Comparison of ENCODE assay signal across 8 mouse cellular contexts in the genomic region with DNA sequence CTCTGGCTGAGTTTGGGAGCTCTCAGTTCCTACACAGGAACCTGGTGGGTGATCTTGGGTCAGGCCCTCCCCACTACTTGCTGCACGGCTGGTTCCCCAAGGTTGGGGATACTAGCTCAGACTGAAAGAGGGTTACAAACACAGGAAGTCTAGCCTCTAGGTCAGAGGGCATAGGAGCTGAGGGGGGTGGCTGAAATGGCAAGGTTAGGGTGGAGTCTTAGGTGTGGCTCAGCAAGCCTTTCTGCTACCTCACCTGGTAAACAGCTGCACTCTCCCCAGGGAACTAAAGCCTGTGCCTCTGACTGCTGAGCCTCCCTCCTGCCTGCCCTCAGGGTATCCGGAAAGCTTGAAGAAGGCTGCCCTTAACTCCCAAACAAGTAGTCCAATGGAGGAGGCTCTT. TPM values are rescaled to one million over a fixed set of nuclear protein-coding genes. Genes with fewer than 3 reads are reported as not detected.
DNase-seq lines count a peak whose midpoint lies in the region; ATAC-seq lines count a peak whose summit lies in the region.

No protein-coding gene starts in this region.

- H3K4me3 ChIP-seq in embryonic facial prominence, embryonic 11.5 days (ENCODE audit: low read depth, low read length), result 0 out of 2 replicates have a peak overlapping the region, but pooled peaks have one; percentile 8
- H3K4me3 ChIP-seq in hindbrain, embryonic 14.5 days (replicated peaks; ENCODE audit: low read length), result peak overlapping the region; percentile 77

- no peaks in the 10 kb centered on the region for H3K36me3 ChIP-seq in embryonic facial prominence, embryonic 11.5 days (replicated peaks; ENCODE audit: control insufficient read depth, insufficient read depth, low read depth, low read length)
- peaks cover 14% of the 10 kb centered on the region for H3K36me3 ChIP-seq in hindbrain, embryonic 14.5 days (replicated peaks; ENCODE audit: control insufficient read depth, insufficient read depth)

- no peak overlapping the region for H3K27ac ChIP-seq in embryonic facial prominence, embryonic 11.5 days (replicated peaks; ENCODE audit: low read depth, low read length)
- H3K27ac ChIP-seq in hindbrain, embryonic 14.5 days, result no peak overlapping the region; the same call in 1 of the 2 replicates

- DNase-seq in adrenal gland, adult 2 months, result peak; percentile 18
- DNase-seq in adrenal gland, postnatal 4 days (ENCODE audit: low spot score in 2 of 2), result no peak
- DNase-seq in embryonic facial prominence, embryonic 11.5 days (ENCODE audit: low spot score), result peak; percentile 33
- no peak for DNase-seq in hindbrain, embryonic 14.5 days (ENCODE audit: low spot score)
- peak; percentile 59 to 62 for DNase-seq in lung, adult 18-20 months
- DNase-seq in skeletal muscle tissue, adult 2 months (ENCODE audit: low read depth, low spot score), result peak; percentile 10
- no peak for DNase-seq in right cerebral cortex, adult 18-20 months

- H3K4me2 ChIP-seq in embryonic facial prominence, embryonic 11.5 days (ENCODE audit: low read depth, low read length), result peak overlapping the region; percentile 29; the same call in 1 of the 2 replicates
- H3K4me2 ChIP-seq in hindbrain, embryonic 14.5 days (replicated peaks), result peak overlapping the region; percentile 76

- H3K27me3 ChIP-seq in embryonic facial prominence, embryonic 11.5 days (ENCODE audit: control insufficient read depth, insufficient read depth, low read length), result no peaks in the 10 kb centered on the region
- H3K27me3 ChIP-seq in hindbrain, embryonic 14.5 days (ENCODE audit: control insufficient read depth, insufficient read depth, low read length), result no peaks in the 10 kb centered on the region

- no peak for ATAC-seq in embryonic facial prominence, embryonic 11.5 days (replicated peaks; ENCODE audit: insufficient number of reproducible peaks, low FRiP score, low TSS enrichment, low read depth)
- no peak for ATAC-seq in hindbrain, embryonic 14.5 days (ENCODE audit: low FRiP score)
- ATAC-seq in inflammation-experienced regulatory T-cells, adult 6 months, result no peak

- no peaks in the 10 kb centered on the region for H3K9me3 ChIP-seq in embryonic facial prominence, embryonic 11.5 days (replicated peaks; ENCODE audit: control insufficient read depth, low read length)
- H3K9me3 ChIP-seq in hindbrain, embryonic 14.5 days (ENCODE audit: control insufficient read depth, low read length), result no peaks in the 10 kb centered on the region

- WGBS in embryonic facial prominence, embryonic 11.5 days, result 36% methylated on average over 2 of the region's 2 CpGs
- 78% methylated on average over 2 of the region's 2 CpGs for WGBS in hindbrain, embryonic 14.5 days

- H3K4me1 ChIP-seq in embryonic facial prominence, embryonic 11.5 days (ENCODE audit: control insufficient read depth, insufficient read depth, low read length), result peaks cover 5% of the 10 kb centered on the region; the same call in 1 of the 2 replicates
- peaks cover 9% of the 10 kb centered on the region for H3K4me1 ChIP-seq in hindbrain, embryonic 14.5 days (replicated peaks; ENCODE audit: control insufficient read depth, insufficient read depth, low read length)

- peak overlapping the region; percentile 18; the same call in 1 of the 2 replicates for H3K9ac ChIP-seq in embryonic facial prominence, embryonic 11.5 days (replicated peaks; ENCODE audit: low read length)
- H3K9ac ChIP-seq in hindbrain, embryonic 14.5 days, result peak overlapping the region; percentile 39

RNA-seq across cellular contexts. Expression of a gene that starts 1.6 kb away (rescaled TPM):
- 10 to 100 TPM; 91.1 to 91.9 TPM for total RNA-seq in adrenal gland, adult 2 months (2021)
- polyA plus RNA-seq in adrenal gland, adult 2 months (2012; rRNA removed), result 160 and 197 TPM in 2 replicates
- 10 to 100 TPM; 91.2 to 93.3 TPM for total RNA-seq in adrenal gland, postnatal 4 days (2021)
- polyA plus RNA-seq in embryonic facial prominence, embryonic 11.5 days (2014; fragmentation: Nextera tagmentation; extraction: Ambion mirVana), result 443 and 483 TPM in 2 replicates
- 382 and 446 TPM in 2 replicates for polyA plus RNA-seq in hindbrain, embryonic 14.5 days (2014; fragmentation: Nextera tagmentation; extraction: Ambion mirVana)
- polyA plus RNA-seq in inflammation-experienced regulatory T-cells, adult 6 months (2017; shearing (Covaris generic)), result 100 to 1,000 TPM; 128 to 152 (median 146) TPM

RNA-seq across cellular contexts. Expression of a gene that starts 13.9 kb away (rescaled TPM):
- under 1 TPM in 1 of 2 experiments, not detected in 1; 0.07 TPM for total RNA-seq in adrenal gland, adult 2 months (2021)
- polyA plus RNA-seq in adrenal gland, adult 2 months (2012; rRNA removed), result 0.02 TPM in 1 of 2 replicates, not detected in the other
- total RNA-seq in adrenal gland, postnatal 4 days (2021), result not detected
- polyA plus RNA-seq in embryonic facial prominence, embryonic 11.5 days (2014; fragmentation: Nextera tagmentation; extraction: Ambion mirVana), result not detected in 2 replicates
- polyA plus RNA-seq in hindbrain, embryonic 14.5 days (2014; fragmentation: Nextera tagmentation; extraction: Ambion mirVana), result not detected in 2 replicates
- polyA plus RNA-seq in inflammation-experienced regulatory T-cells, adult 6 months (2017; shearing (Covaris generic)), result under 1 TPM in 1 of 3 experiments, not detected in 2; 0.09 TPM

RNA-seq across cellular contexts. Expression of a gene that starts 24.3 kb away (rescaled TPM):
- total RNA-seq in adrenal gland, adult 2 months (2021), result 1 to 10 TPM in 1 of 2 experiments, under 1 TPM in 1; 0.66 to 1.3 TPM
- polyA plus RNA-seq in adrenal gland, adult 2 months (2012; rRNA removed), result 1.1 and 1.4 TPM in 2 replicates
- under 1 TPM; 0.20 to 0.85 TPM for total RNA-seq in adrenal gland, postnatal 4 days (2021)
- 0.08 TPM in 1 of 2 replicates, not detected in the other for polyA plus RNA-seq in embryonic facial prominence, embryonic 11.5 days (2014; fragmentation: Nextera tagmentation; extraction: Ambion mirVana)
- 0.29 and 0.48 TPM in 2 replicates for polyA plus RNA-seq in hindbrain, embryonic 14.5 days (2014; fragmentation: Nextera tagmentation; extraction: Ambion mirVana)
- polyA plus RNA-seq in inflammation-experienced regulatory T-cells, adult 6 months (2017; shearing (Covaris generic)), result under 1 TPM in 2 of 3 experiments, not detected in 1; 0.19 to 0.35 TPM

RNA-seq across cellular contexts. Expression of a gene that starts 31.1 kb away (rescaled TPM):
- total RNA-seq in adrenal gland, adult 2 months (2021), result under 1 TPM in 1 of 2 experiments, not detected in 1; 0.46 TPM
- polyA plus RNA-seq in adrenal gland, adult 2 months (2012; rRNA removed), result 0.47 and 0.67 TPM in 2 replicates
- under 1 TPM; 0.25 to 0.28 TPM for total RNA-seq in adrenal gland, postnatal 4 days (2021)
- polyA plus RNA-seq in embryonic facial prominence, embryonic 11.5 days (2014; fragmentation: Nextera tagmentation; extraction: Ambion mirVana), result 0.49 TPM in 1 of 2 replicates, not detected in the other
- polyA plus RNA-seq in hindbrain, embryonic 14.5 days (2014; fragmentation: Nextera tagmentation; extraction: Ambion mirVana), result not detected in 2 replicates
- 1 to 10 TPM in 1 of 3 experiments, under 1 TPM in 2; 0.34 to 1.6 (median 0.53) TPM for polyA plus RNA-seq in inflammation-experienced regulatory T-cells, adult 6 months (2017; shearing (Covaris generic))

RNA-seq across cellular contexts. Expression of a gene that starts 31.9 kb away (rescaled TPM):
- 10 to 100 TPM; 44.0 to 65.9 TPM for total RNA-seq in adrenal gland, adult 2 months (2021)
- 30.4 and 42.9 TPM in 2 replicates for polyA plus RNA-seq in adrenal gland, adult 2 months (2012; rRNA removed)
- 10 to 100 TPM; 76.3 to 76.6 TPM for total RNA-seq in adrenal gland, postnatal 4 days (2021)
- polyA plus RNA-seq in embryonic facial prominence, embryonic 11.5 days (2014; fragmentation: Nextera tagmentation; extraction: Ambion mirVana), result 0.25 and 0.42 TPM in 2 replicates
- polyA plus RNA-seq in hindbrain, embryonic 14.5 days (2014; fragmentation: Nextera tagmentation; extraction: Ambion mirVana), result 21.1 and 22.3 TPM in 2 replicates
- polyA plus RNA-seq in inflammation-experienced regulatory T-cells, adult 6 months (2017; shearing (Covaris generic)), result not detected

Comparison
In these comparisons a context has a peak if more than half of its experiments do, and no peak if none do; other contexts are left out.
1. DNase-seq: peak in adrenal gland, adult 2 months (single experiment), embryonic facial prominence, embryonic 11.5 days (single experiment), lung, adult 18-20 months (2 of 2) and skeletal muscle tissue, adult 2 months (single experiment); none in adrenal gland, postnatal 4 days (0 of 2), hindbrain, embryonic 14.5 days (single experiment) and right cerebral cortex, adult 18-20 months (single experiment).